Mouse (Mus musculus) layer of hippocampus, postnatal 36 days (tissue): ENCODE results near the gene Mplkip. TPM values are rescaled to one million over a fixed set of nuclear protein-coding genes. Genes with fewer than 3 reads are reported as not detected.

Experiments
- DNase-seq, 2 experiments: peaks; one replicate each; pipeline ENCODE4 v3.0.0; 2022
- microRNA-seq, 2 experiments: library from miRNA; unstranded; fragments of <30 nt; microRNA quantifications; one replicate each; pipeline ENCODE4 v1.2.0; 2021
- total RNA-seq, 2 experiments: library from RNA; stranded (reverse); gene quantifications; 2 replicates each; pipeline ENCODE4 v1.2.3; 2021

Mplkip gene
- total RNA-seq = 10 to 100 TPM; 14.6 to 15.9 TPM

DNA sequence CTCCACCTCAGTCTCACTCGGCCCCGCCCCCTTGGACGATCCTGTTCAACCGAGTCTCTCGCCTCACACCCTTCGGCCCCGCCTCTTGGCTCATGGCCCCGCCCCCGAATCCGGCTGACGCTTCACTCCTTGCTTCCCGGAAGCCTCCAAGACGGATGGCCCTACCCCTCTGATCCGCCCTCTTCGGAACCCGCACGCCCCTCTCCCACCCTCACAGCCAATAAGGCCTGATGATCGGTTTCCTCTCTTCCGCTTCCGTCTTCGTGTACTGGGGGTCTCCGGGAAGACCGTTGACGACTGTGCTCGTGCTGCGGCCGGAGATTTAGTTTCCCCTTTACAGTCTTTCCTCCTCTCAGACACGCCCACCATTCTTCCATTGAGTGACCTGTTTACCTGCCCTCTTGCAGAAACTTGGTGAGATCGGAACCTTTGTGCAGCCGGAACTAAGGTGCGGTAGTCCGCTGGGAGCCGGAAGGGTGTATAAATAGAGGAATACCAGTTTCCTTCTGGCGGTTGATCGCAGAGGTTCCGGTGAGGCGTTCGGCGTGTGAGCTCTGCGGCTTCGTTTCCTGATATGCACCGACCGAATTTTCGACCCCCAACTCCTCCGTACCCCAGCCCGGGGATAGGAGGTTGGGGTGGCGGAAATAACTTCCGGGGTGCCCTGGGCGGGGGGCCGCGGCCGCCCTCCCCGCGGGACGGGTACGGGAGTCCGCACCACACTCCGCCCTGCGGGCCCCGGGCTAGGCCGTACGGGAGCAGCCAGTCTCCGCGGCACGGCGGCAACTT is at the start of gene Mplkip, which contains the start of gene Sugct:
TSS of gene Mplkip (plus strand) at position 282 of the 789 bp plus-strand sequence.
TSS of gene Sugct (minus strand) at position 643 of the 789 bp plus-strand sequence.
- peak; percentile 100 for DNase-seq

DNA sequence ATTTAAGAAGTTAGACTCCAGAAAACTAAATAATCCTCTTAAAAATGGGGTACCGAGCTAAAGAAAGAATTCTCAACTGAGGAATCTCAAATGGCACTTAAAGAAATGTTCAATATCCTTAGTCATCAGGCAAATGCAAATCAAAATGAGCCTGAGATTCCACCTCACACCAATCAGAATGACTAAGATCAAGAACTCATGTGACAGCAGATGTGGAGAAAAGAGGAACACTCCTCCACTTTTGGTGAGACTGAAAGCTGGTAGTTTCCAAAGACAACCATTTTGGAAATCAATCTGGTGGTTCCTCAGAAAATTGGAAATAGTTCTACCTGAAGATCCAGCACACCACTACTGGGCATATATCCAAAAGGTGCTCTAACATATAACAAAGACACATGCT is 27.6 kb upstream of the Mplkip start:
- no peak for DNase-seq

DNA sequence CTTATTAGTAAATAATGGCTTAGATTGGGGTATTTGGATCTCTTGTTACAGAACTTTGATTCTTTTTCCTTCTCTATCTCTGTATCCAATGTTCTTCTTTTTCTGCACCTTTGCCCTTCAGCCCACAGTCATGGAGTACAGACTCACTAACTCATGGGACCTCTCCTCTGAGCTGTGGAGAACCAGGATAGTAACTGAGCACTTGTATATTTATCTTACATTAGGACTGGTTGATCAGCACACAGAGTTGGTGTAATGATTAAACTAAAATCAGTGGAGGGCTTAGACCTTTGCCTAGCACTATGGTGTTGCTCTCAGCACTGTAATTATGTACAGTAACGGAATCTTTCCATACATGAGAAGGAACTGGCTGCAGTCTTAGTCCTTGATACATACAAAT is 23.9 kb upstream of the Mplkip start:
- no peak for DNase-seq

DNA sequence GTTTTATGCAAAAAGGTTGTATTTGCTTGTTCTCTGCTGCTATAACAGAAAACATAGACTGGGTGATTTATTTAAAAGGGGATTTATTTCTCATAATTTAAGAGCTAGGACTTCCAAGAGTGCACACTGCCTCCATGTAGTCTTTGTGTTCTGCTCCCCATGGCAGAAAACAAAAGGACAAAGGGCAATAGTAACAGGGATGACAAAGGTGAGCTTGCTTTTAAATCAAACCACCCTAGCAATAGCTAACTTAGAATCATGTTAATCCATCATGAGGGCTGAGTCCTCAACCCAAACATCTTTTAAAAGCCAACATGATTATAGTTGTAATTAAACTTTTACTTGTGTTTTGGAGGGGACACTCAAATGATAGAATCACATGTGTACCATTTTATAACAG is 5.5 kb upstream of the Mplkip start:
- no peak for DNase-seq

DNA sequence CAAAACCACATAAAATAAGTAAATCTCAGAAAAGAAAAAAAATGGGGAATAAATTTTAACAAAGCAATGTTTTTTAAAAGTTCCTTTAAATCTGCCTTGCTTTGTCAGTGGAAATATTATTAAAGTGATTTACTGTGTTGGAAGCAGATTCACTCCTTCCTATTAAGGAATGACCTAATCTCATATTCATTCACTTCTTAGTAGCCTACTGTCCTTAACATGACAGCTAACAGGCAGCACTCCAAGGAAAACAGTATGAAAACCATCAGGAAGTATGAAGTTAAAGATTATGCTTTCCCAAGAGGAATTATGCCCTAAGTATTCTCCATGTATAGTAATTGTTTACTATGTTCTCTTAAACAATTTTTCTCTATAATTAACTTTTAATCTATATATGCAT is 4.3 kb upstream of the Mplkip start:
- no peak for DNase-seq

DNA sequence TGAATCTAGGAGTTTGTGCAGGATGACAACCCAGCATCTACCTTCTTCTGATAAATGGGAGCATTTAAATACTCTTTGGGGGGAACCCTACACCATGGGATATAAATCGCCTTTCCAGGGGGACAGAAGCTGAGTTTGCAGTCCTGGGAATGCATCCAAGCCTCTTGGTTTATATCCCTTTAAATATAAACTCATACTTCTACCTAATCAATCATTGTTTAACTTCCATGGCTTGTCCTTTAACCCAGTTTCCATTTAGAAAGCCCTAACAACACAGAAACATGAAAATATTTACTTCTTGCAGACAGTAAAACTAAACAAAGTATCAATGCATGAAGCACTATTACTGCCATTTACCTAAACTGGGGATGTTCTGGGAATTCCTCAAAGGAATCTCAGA is 3.6 kb upstream of the Mplkip start:
- no peak for DNase-seq

DNA sequence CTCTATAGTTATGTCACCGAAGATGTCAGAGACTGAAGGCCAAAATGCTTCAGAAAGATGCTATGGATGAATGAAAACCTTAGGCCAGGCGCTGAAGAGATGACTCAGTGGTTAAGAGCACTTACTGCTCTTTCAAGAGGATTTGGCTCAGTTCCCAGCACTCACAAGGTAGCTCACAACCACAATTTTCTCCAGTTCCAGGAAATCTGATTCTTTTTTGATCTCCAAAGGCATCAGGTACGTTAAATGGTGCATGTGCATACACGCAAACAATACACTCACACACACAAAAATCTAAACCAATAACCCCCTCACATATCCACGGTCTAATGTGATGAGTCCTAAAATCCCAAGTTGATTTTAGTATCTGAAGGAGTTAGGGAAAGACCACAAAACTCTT is 1.2 kb upstream of the Mplkip start:
- DNase-seq = no peak

DNA sequence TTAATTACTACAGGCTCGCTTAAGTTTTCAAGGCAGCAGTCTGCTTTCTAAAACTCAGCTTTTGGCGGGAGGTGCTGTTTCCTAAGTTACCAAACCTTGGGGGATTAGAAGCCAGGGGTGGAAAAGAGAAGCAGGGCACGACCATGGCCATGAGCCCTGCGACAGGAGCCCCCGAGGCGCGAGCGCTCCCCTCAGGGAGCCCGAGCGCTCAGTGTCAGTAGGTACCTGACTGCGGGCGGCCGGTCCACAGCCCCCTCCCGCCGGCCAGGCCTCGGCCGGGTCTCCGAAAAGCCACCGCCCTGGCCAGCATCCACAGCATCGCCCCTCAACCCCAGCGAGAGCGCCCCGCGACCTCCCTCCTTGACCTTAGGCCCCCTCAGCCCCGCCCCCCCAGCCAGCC is 578 bp upstream of the Mplkip start:
- peak in 1 of 2 experiments; percentile 58 for DNase-seq

DNA sequence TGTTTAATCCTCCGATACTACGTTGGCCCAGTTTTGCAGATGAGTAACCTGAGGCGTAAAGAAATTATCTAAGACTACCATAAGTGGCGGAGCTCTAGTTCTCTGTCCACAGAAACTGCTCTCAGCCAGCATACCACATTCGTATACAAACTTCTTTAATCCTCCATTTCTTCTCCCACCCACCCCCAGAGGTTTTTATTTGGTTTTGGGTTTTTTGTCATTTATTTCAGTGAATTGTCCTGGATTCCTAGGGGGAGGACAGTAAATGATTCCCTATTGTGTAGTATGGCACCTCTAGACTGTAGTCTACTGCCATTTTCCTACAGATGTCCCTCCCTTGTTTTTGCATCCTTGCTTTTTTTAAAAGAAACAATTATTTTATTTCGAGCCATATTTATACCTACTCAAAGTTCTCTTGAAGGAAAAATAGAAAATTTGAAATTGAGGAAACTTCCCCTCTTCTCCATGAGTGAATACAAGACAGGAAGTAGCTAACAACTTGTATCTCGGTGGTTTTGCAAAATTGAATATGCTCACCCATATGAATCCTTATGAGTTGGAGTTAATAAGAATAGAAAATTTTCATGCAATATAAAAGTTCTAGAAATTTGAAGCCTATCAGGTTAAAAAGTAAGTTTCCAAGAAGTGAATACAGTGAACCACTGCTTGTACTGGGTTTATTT is 1.0 kb downstream of the Mplkip start:
- no peak for DNase-seq

DNA sequence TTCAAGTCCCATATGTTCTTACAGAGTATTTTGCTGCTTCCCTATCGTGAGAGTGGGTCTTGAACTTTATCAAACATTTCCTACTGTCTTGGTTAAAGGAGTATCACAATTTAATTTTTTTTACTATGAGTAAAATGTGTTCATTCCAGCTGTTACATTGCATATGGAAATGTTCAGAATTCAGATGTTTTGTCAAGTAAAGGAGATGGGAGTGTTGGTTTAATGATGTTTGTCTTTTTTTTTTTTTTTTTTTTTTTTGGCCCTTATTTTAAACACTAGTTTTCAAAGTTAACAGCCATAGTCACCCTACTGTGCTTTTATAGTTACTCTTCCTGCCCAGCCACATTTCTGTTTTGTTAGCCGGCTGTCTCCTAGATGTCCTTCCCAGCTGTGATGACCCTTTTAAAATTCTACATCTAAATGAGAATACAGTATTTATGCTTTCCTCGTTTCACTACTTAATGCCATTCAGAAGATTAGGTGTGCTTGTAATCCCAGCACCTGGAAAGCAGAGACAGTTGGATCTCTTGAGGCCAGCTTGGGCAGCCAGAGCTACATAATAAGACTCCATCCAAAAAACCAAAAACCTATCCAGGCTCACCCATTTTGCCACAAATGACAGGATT is 5.2 kb downstream of the Mplkip start:
- no peak for DNase-seq

DNA sequence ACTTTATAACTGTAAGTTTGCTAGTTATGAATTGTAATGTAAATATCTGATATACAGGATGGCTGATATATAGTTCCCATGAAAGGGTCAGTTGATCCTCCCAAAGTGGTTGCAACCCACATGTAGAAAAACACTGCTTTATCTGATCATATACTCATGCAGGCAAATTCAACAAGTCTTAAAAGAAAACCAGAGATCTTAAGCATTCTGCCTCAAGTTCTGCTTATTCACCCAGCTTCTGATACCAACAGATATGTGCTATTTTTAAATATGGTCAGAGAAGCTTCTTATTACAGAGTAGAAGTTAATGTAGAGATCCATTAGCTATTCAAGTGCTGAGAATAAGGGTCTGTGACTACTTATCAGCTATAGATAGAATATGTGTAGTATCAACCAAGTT is 6.3 kb downstream of the Mplkip start:
- no peak for DNase-seq

DNA sequence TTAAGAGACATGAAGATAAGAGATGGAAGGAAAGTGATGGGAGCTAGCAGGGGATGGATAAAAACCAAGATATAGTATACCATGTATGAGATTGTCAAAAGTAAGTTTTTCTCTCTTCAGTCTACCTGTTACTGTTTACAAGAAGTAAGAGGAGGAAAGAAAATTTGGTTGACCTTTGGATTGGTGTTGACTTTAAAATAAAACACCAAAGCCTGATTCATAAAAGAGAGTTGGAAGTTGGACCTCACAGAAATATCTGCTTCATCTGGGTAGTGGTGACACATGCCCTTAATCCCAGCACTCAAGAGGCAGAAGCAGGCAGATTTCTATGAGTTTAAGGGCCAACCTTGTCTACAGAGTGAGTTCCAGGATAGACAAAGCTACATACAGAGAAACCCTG is 7.3 kb downstream of the Mplkip start:
- no peak for DNase-seq

DNA sequence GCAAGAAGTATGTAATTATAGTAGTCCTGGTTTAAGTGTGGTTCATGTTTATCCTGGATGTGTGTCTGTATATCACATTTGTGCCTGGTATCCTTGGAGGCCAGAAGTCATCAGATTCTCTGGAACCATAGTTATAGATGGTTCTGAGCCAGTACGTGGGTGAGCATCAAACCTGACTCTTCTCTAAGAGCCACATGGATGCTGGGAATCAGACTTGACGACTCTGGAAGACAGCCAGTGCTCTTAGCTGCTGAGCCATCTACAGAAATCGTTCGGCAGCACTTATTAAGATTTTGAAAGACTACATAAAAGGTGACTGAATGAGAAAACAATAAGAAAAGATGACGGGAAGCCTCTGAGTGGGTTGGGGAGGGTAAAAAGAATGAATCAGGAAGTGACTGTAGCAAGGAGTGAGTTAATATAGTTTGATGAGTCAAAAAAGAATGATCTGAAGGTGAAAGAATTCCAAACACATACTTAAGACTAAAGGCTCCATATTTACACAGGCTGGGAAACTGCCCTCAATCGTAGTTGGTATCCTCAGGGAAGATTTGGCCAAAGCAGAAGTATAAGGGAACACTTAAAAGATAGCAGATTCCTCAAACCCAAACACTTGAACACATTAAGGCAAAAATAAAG is 10.3 kb downstream of the Mplkip start:
- no peak for DNase-seq

DNA sequence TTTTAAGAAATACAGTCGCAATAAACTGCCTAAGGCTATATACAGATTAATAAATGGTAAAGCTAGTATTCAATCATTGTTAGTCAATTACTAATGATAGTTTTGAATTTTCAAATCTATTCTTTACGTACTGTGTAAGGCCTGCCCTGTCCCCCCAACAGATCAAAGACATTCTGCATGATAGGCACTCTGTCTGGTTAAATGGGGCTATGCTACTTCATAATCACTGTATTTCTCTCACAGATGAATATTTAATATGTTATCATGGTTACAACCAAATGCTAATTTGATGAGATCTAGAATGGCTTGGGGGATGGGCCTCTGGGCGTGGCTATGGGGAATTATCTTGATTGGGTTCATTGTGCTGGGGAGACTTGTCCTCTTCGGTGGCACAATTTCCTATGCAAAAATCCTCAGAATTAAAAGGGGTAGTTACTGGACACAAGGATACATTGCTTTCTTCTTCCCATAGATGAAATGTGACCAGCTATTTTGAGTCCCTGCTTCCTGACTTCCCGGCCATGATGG is 13.9 kb downstream of the Mplkip start:
- DNase-seq = no peak

DNA sequence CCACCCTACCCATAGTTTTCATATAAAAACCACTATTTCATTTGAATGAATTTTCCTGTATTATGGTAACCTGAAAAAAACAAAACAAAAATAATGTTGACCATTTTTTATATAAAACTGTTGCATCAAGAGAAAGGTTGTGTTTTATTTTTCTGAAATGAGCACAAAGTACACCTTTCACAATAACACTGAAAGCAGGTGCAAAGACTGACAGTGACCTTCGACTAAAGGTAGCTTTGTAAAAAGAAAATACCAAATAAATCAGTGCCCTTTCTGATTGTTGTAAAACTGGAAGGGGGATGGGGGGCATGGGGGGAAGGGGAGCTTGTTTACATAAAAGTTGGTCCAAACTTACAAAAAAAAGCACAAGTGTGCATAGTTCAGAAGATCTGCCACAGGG is 22.4 kb downstream of the Mplkip start:
- no peak for DNase-seq

DNA sequence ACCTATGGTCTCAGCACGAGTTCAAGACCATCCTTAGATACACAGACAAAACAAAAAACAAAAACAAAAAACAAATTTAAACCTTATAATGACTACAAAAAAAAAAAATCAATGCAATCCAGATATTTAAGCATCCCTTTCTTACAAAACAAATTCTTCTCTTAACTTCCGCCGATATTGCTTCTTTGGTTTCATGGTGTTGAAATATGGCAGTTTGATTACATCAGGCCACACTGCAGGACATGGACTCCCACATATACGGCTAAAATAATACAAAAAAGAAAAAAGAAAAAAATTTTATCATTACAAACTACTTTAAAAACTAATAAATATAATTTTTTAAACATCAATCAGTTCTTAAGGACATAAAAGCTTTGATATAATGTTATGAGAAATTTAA is 32.9 kb downstream of the Mplkip start:
- DNase-seq = no peak

DNA sequence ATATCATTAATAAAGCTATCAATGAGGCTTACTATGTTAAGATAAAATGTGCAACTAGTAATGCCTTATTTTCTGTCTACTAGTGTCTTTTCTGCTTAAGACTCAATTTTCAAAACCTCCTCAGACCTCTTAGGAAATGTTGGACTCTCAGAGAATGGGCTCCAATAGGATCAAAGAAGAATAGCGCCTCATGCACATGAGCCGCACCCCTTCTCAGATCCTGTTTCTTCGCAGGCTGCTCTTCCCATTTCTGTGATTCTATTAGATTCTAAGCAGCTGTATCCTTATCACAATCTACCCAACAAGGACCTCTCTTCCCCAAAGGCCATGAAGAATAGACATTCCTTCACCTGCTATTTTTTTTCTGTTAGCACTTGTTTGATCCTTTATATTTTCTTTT is 33.8 kb downstream of the Mplkip start:
- no peak for DNase-seq

Small RNA genes lying within 50 kb of the gene (microRNA-seq; reads per million reads assigned to microRNA genes)
- 0 reads per million in 2 experiments for gene Mir466i

Other genes with a start within 250 kb of the Mplkip start
- gene Sugct, start 361 bp downstream of the Mplkip start, total RNA-seq = 1 to 10 TPM; 1.8 to 2.5 TPM
- 10 to 100 TPM; 57.3 to 58.8 TPM for gene Cdk13, start 109.9 kb downstream of the Mplkip start, total RNA-seq
- 10 to 100 TPM; 63.4 to 64.5 TPM for gene Rala, start 249.0 kb downstream of the Mplkip start, total RNA-seq